Mouse (Mus musculus) right cerebral cortex, adult 18-20 months (tissue): ENCODE data around the gene G3bp2.

Experiments
- DNase-seq: peaks from one replicate; pipeline ENCODE4 v3.0.0; 2022; ENCODE audit warnings: mixed read lengths

The G3bp2 gene

DNA sequence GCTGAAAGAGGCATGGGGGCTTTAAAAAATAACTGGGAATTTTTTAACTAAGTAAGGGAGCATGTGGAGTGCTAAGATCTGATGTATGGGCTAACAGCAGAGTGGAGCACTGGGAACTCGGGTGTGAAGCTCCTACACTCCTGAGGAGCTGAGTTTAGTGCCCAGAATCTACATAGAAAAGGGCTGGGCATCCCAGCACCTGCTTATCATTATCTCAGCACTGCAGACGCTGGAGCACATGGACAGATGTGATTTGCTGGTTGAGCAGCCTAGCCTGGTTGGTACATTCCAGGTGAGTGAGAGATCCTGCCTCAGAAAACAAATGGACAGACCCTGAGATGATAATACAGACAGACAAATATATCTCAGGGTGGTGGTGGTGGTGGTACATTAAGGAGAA lies 73.7 kb downstream of the G3bp2 start:
- no peak for DNase-seq

DNA sequence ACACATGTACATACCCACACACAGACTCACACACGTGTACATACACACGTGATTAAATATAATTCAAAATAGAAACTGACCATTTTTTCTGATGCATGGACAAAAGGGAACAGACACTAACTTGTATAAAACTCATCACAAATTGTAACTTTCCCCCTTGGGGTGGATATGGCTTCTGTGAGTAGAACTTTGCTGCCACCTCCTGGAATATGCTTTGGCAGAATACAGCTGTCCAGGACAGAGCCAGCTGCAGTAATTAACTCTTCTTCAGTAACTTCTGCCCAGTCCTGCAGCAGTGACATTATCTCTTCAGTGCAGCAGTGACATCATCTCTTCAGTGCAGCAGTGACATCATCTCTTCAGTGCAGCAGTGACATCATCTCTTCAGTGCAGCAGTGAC lies 80.5 kb downstream of the G3bp2 start:
- DNase-seq = no peak
